Mouse (Mus musculus) CH12.LX (cell line): ENCODE results near the gene Gm20388. TPM values are rescaled to one million over a fixed set of nuclear protein-coding genes. Genes with fewer than 3 reads are reported as not detected.

Experiments
- DNase-seq: peaks from one replicate; pipeline ENCODE4 v3.0.0-alpha.2; 2013; ENCODE audit errors: extremely low read depth
- H3K27ac ChIP-seq: 2 replicates; pipeline ENCODE4 v1.5.1; 2012; ENCODE audit warnings: low read depth, mild to moderate bottlenecking, control low read depth, moderate library complexity; ENCODE audit not compliant: insufficient read depth
- H3K27me3 ChIP-seq: replicated peaks from 2 replicates; pipeline ENCODE3; 2012; ENCODE audit warnings: inconsistent platforms
- H3K36me3 ChIP-seq, 2 experiments: replicated peaks in 1 of 2; 2 replicates each; pipeline versions ENCODE3 to v1.6.1; 2012; ENCODE audit warnings: inconsistent platforms in 1 of 2, low read length in 1 of 2, mild to moderate bottlenecking in 1 of 2, mixed read lengths in 1 of 2, moderate library complexity in 1 of 2; ENCODE audit not compliant: control insufficient read depth in 1 of 2, insufficient read depth in 1 of 2
- H3K4me1 ChIP-seq, 2 experiments: 2 replicates each; pipeline ENCODE4 v1.6.1; 2012; ENCODE audit warnings: inconsistent platforms in 1 of 2, moderate library complexity in 1 of 2; ENCODE audit not compliant: insufficient read depth in 2 of 2, control insufficient read depth in 1 of 2
- H3K4me2 ChIP-seq: 2 replicates; pipeline ENCODE4 v1.6.1; 2012; ENCODE audit warnings: low read depth, mild to moderate bottlenecking, control low read depth; ENCODE audit not compliant: poor library complexity, insufficient read depth, severe bottlenecking
- H3K4me3 ChIP-seq, 3 experiments: fragments of 150-350 bp in 1 of 3; sonication (generic) in 1 of 3; replicated peaks in 1 of 3; 2 replicates each; pipeline versions ENCODE3 to v1.5.1; 2011 to 2012; ENCODE audit warnings: low read depth in 2 of 3, low read length in 2 of 3, mild to moderate bottlenecking in 2 of 3, moderate library complexity in 2 of 3, control low read depth in 1 of 3, improper control_type of control experiment in 1 of 3, inconsistent platforms in 1 of 3, mixed read lengths in 1 of 3; ENCODE audit not compliant: poor library complexity in 1 of 3
- H3K79me2 ChIP-seq: replicated peaks from 2 replicates; pipeline ENCODE4 v1.6.1; 2012; ENCODE audit warnings: mild to moderate bottlenecking, moderate library complexity; ENCODE audit not compliant: control insufficient read depth, poor library complexity, insufficient read depth, severe bottlenecking; ENCODE audit errors: extremely low read depth
- H3K9ac ChIP-seq: 2 replicates; pipeline ENCODE4 v1.6.1; 2012; ENCODE audit warnings: low read depth, mild to moderate bottlenecking, control low read depth, moderate library complexity; ENCODE audit not compliant: insufficient read depth
- H3K9me3 ChIP-seq: replicated peaks from 2 replicates; pipeline ENCODE3; 2012; ENCODE audit warnings: low read length, inconsistent platforms, mixed read lengths
- BHLHE40 ChIP-seq: IDR thresholded peaks from 2 replicates; pipeline ENCODE4 v1.6.1; 2011; ENCODE audit warnings: mild to moderate bottlenecking, low read depth, low read length, improper control_type of control experiment
- CHD1 ChIP-seq: IDR thresholded peaks from 2 replicates; pipeline ENCODE4 v1.6.1; 2012; ENCODE audit warnings: low read depth, low read length, improper control_type of control experiment, inconsistent platforms
- CHD2 ChIP-seq: IDR thresholded peaks from 2 replicates; pipeline ENCODE4 v1.6.1; 2011; ENCODE audit warnings: low read length, improper control_type of control experiment
- CTCF ChIP-seq, 2 experiments: IDR thresholded peaks in 1 of 2; conservative IDR thresholded peaks in 1 of 2; 2 replicates each; pipeline ENCODE4 v1.5.1; 2011 to 2012; ENCODE audit warnings: low read depth in 2 of 2, low read length in 2 of 2, improper control_type of control experiment in 1 of 2, inconsistent platforms in 1 of 2, mild to moderate bottlenecking in 1 of 2, moderate library complexity in 1 of 2
- E2F4 ChIP-seq: IDR thresholded peaks from 2 replicates; pipeline ENCODE4 v1.6.1; 2011; ENCODE audit warnings: low read depth, low read length, improper control_type of control experiment; ENCODE audit not compliant: insufficient replicate concordance
- ELF1 ChIP-seq: IDR thresholded peaks from 2 replicates; pipeline ENCODE4 v1.6.1; 2014; ENCODE audit warnings: low read depth, mild to moderate bottlenecking, inconsistent platforms, low read length, improper control_type of control experiment
- ETS1 ChIP-seq: conservative IDR thresholded peaks from 2 replicates; pipeline ENCODE4 v1.6.1; 2012; ENCODE audit warnings: low read depth, mild to moderate bottlenecking, inconsistent platforms, low read length, improper control_type of control experiment, moderate library complexity
- GABPA ChIP-seq: IDR thresholded peaks from 2 replicates; pipeline ENCODE4 v1.6.1; 2012; ENCODE audit warnings: low read depth, low read length, improper control_type of control experiment, inconsistent platforms; ENCODE audit not compliant: insufficient replicate concordance
- IRF4 ChIP-seq: IDR thresholded peaks from 2 replicates; pipeline ENCODE4 v1.6.1; 2014; ENCODE audit warnings: low read depth, mild to moderate bottlenecking, inconsistent platforms, low read length, improper control_type of control experiment
- JUN ChIP-seq: IDR thresholded peaks from 2 replicates; pipeline ENCODE4 v1.6.1; 2011; ENCODE audit warnings: low read depth, mild to moderate bottlenecking, low read length, improper control_type of control experiment, moderate library complexity; ENCODE audit not compliant: insufficient read depth
- JUND ChIP-seq: conservative IDR thresholded peaks from 2 replicates; pipeline ENCODE4 v1.6.1; 2011; ENCODE audit warnings: low read depth, low read length, improper control_type of control experiment
- MAFK ChIP-seq: IDR thresholded peaks from 2 replicates; pipeline ENCODE4 v1.6.1; 2011; ENCODE audit warnings: low read length, improper control_type of control experiment; ENCODE audit not compliant: insufficient replicate concordance
- MAZ ChIP-seq: IDR thresholded peaks from 2 replicates; pipeline ENCODE4 v1.6.1; 2012; ENCODE audit warnings: low read depth, mild to moderate bottlenecking, inconsistent platforms, low read length, improper control_type of control experiment, moderate library complexity
- MEF2A ChIP-seq: IDR thresholded peaks from 2 replicates; pipeline ENCODE4 v1.6.1; 2014; ENCODE audit warnings: low read depth, mild to moderate bottlenecking, inconsistent platforms, low read length, improper control_type of control experiment, borderline replicate concordance
- MXI1 ChIP-seq: IDR thresholded peaks from 2 replicates; pipeline ENCODE4 v1.6.1; 2011; ENCODE audit warnings: mild to moderate bottlenecking, low read depth, low read length, improper control_type of control experiment
- MYC ChIP-seq: IDR thresholded peaks from 2 replicates; pipeline ENCODE4 v1.6.1; 2011; ENCODE audit warnings: low read depth, mild to moderate bottlenecking, improper control_type of control experiment, low read length
- NRF1 ChIP-seq: IDR thresholded peaks from 2 replicates; pipeline ENCODE4 v1.6.1; 2014; ENCODE audit warnings: low read depth, mild to moderate bottlenecking, inconsistent platforms, low read length, improper control_type of control experiment, moderate library complexity
- POLR2A ChIP-seq: IDR thresholded peaks from 2 replicates; pipeline ENCODE4 v1.6.1; 2011; ENCODE audit warnings: low read depth, mild to moderate bottlenecking, improper control_type of control experiment, low read length
- RAD21 ChIP-seq: IDR thresholded peaks from 2 replicates; pipeline ENCODE4 v1.6.1; 2011; ENCODE audit warnings: low read depth, mild to moderate bottlenecking, low read length, improper control_type of control experiment, moderate library complexity
- SMC3 ChIP-seq: IDR thresholded peaks from 2 replicates; pipeline ENCODE4 v1.6.1; 2011; ENCODE audit warnings: low read depth, low read length, improper control_type of control experiment
- TBP ChIP-seq: conservative IDR thresholded peaks from 2 replicates; pipeline ENCODE4 v1.6.1; 2011; ENCODE audit warnings: low read depth, low read length, improper control_type of control experiment
- ZC3H11A ChIP-seq: IDR thresholded peaks from 2 replicates; pipeline ENCODE4 v1.6.1; 2012; ENCODE audit warnings: low read depth, mild to moderate bottlenecking, inconsistent platforms, low read length, improper control_type of control experiment
- ZKSCAN1 ChIP-seq: IDR thresholded peaks from 2 replicates; pipeline ENCODE4 v1.6.1; 2012; ENCODE audit warnings: low read depth, inconsistent platforms, low read length, improper control_type of control experiment, borderline replicate concordance
- ZMIZ1 ChIP-seq: IDR thresholded peaks from 2 replicates; pipeline ENCODE4 v1.6.1; 2012; ENCODE audit warnings: low read depth, mild to moderate bottlenecking, inconsistent platforms, low read length, improper control_type of control experiment
- ZNF384 ChIP-seq: IDR thresholded peaks from 2 replicates; pipeline ENCODE4 v1.6.1; 2012; ENCODE audit warnings: low read depth, low read length, improper control_type of control experiment, inconsistent platforms
- dilution Hi-C: fragments of 300-500 bp; cut with MboI; formaldehyde crosslinking; loops from 2 replicates; pipeline ENCODE4 v1.14.3; 2020; ENCODE audit warnings: low sequenced_read_pairs; ENCODE audit not compliant: extremely low pct_unique_long_range_greater_than_20kb, extremely low pct_ligation_motif_present
- in situ Hi-C: fragments of 300-500 bp; cut with MboI; formaldehyde crosslinking; loops from 3 replicates; pipeline ENCODE4 v1.14.3; 2019; ENCODE audit warnings: low sequenced_read_pairs, low pct_ligation_motif_present, low pct_unique_long_range_greater_than_20kb, mixed read lengths
- polyA plus RNA-seq: library from polyadenylated mRNA; unstranded; fragments of >175 nt; gene quantifications from 2 replicates; pipeline ENCODE4 v1.2.1, GENCODE M21; 2012; ENCODE audit warnings: low read depth; ENCODE audit not compliant: insufficient read length
- total RNA-seq, 2 experiments: library from RNA; depleted of rRNA; stranded (reverse); fragments of 300-350 nt in 1 of 2; fragments of >200 nt in 1 of 2; gene quantifications; 2 replicates each; pipeline ENCODE4 v1.2.3; 2012 to 2014

The Gm20388 gene
- total and polyA plus RNA-seq, 3 experiments, result 14.8 to 26.3 (median 22.2) TPM

- H3K9ac ChIP-seq, result no peak overlapping the region
- no peak overlapping the region for H3K4me2 ChIP-seq
- no peak overlapping the region for H3K4me3 ChIP-seq
- no peaks in the 10 kb centered on the region for H3K36me3 ChIP-seq
- no peak for DNase-seq
- in situ Hi-C loops (no loop called here), dilution Hi-C loops (no loop called here)
- H3K79me2 ChIP-seq, result no peaks in the 10 kb centered on the region
- TF ChIP-seq JUN (no peak), ZMIZ1 (no peak), E2F4 (no peak), MEF2A (no peak), GABPA (no peak), SMC3 (no peak), BHLHE40 (no peak), ZNF384 (no peak), POLR2A (no peak), MXI1 (no peak)
- no peak overlapping the region for H3K27ac ChIP-seq
- H3K9me3 ChIP-seq, result peaks cover 3% of the 10 kb centered on the region
- 0 out of 4 replicates have a peak, but pooled peaks cover 0 to 6% of the 10 kb centered on the region in 2 experiments for H3K4me1 ChIP-seq
- peaks cover 26% of the 10 kb centered on the region for H3K27me3 ChIP-seq
Observed at GRCm38 (mm10) chr8:122092476-122092875, 2181.8 kb downstream of the Gm20388 start.

DNA sequence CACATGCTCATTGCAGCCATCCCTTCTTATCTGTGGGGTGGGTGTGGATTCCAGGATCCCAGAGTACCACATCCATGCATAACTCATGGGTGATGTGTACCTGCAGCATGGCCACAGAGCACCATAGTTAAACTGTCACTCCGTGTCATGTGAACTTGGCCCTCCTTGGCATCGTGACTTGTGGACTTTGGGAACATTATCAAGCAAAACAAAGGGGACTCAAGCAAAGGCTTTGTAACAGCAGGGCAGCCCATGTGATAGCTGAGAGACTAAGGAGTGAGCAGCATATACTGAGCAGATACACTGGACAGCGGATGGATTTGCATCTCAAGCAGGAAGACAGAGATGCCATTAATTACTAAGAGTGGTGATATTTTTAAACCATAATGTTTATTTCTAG is 2188.1 kb downstream of the Gm20388 start:
- Histone ChIP-seq H3K79me2 (no peaks in the 10 kb centered on the region), H3K4me1 (peaks cover 9 to 13% of the 10 kb centered on the region in 2 experiments), H3K36me3 (no peaks in the 10 kb centered on the region), H3K9ac (no peak overlapping the region), H3K27ac (no peak overlapping the region), H3K4me3 (peak overlapping the region in 1 of 3 experiments; percentile 14), H3K27me3 (peaks cover 2% of the 10 kb centered on the region), H3K9me3 (no peaks in the 10 kb centered on the region)
- in situ Hi-C loops, result no loop called here
- dilution Hi-C loops, result no loop called here
- TF ChIP-seq CHD2 (no peak), MEF2A (peak; percentile 79; the same call in 1 of the 2 replicates)
- TF ChIP-seq, all 38 proteins: peak for 1
- DNase-seq, result peak; percentile 20
- 0 out of 2 replicates have a peak overlapping the region, but pooled peaks have one; percentile 9 for H3K4me2 ChIP-seq

DNA sequence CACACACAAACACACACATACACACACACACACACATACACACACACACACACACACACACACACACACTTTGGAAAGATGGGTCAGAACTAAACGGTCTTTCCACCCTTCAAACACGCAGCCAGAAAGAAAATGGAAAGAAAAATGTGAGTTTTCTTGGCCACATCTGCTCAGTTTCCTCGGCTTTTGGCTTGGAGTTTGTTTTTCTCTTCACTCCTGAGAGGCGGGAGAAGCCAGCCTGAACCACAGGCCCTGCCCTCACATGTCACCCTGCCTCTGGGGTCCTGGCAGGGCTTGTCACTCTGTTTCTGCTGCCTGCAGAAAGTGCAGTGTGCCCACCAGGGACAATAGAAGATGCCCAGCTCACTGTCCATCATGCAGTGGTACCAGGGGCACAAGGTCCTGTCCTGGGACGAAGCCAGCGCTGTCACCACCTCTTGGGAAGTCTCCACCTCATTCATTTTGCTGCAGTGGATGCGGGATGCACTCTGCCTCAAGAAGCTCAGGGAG is 2189.1 kb downstream of the Gm20388 start:
- H3K4me3 ChIP-seq, result no peak overlapping the region
- H3K27me3 ChIP-seq, result peaks cover 2% of the 10 kb centered on the region
- in situ Hi-C loops (no loop called here), dilution Hi-C loops (no loop called here)
- no peaks in the 10 kb centered on the region for H3K9me3 ChIP-seq
- DNase-seq, result no peak
- no peaks in the 10 kb centered on the region for H3K36me3 ChIP-seq
- no peaks in the 10 kb centered on the region for H3K79me2 ChIP-seq
- H3K4me1 ChIP-seq, result peaks cover 10 to 14% of the 10 kb centered on the region in 2 experiments
- TF ChIP-seq MYC (no peak), ZKSCAN1 (no peak), ETS1 (no peak), NRF1 (no peak), IRF4 (no peak), CTCF (conservative IDR thresholded peaks at IDR 0.05 in 1 of 2, IDR thresholded peaks at IDR 0.05 in 1 of 2; ENCODE audit: low read depth in 2 of 2, low read length in 2 of 2) (no peak), CHD1 (no peak), TBP (no peak), MXI1 (no peak), JUND (no peak), RAD21 (no peak), MAZ (no peak), MAFK (no peak), ZNF384 (no peak), ELF1 (no peak), CHD2 (no peak), GABPA (no peak), ZC3H11A (no peak)
- TF ChIP-seq, all 38 proteins: peak for 0
- Histone ChIP-seq H3K27ac (no peak overlapping the region), H3K4me2 (no peak overlapping the region), H3K9ac (no peak overlapping the region)
